Mouse (Mus musculus) heart, adult 9 months (tissue): ENCODE results near the gene Oit1.

Experiments
- DNase-seq, 2 experiments: peaks; one replicate each; pipeline ENCODE4 v3.0.0; 2022; ENCODE audit warnings: low spot score in 2 of 2

Oit1 gene

GRCm38 (mm10) chr14:8378685-8379313 lies at the start of gene Oit1:
TSS of gene Oit1 (minus strand) at chr14:8378754.
- no peak for DNase-seq

- DNase-seq, result no peak
Observed at GRCm38 (mm10) chr14:8422833-8423232, 44.3 kb upstream of the Oit1 start.

GRCm38 (mm10) chr14:8421199-8421787 lies 42.7 kb upstream of the Oit1 start:
- DNase-seq, result no peak

- DNase-seq, result no peak
Observed at GRCm38 (mm10) chr14:8418610-8419009, 40.1 kb upstream of the Oit1 start.

DNA sequence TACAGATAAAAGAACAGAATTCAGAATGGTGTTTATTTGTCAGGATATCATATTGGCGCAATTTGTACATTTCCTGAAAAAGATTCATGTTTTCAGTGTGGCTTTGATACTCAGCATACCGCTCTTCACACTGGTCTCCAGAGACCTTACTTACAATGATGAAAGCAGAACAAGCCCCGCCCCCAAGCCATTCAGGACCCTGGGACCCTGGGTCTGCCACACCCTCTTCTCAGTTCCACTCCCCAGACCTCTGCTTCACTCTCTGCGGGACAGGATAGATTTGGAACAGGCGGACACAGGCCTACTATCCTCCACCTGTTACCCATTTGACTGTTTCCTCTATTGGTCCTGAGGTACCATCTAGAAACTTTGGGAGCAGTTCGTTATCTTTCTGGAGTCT lies 27.4 kb upstream of the Oit1 start:
- no peak for DNase-seq

DNA sequence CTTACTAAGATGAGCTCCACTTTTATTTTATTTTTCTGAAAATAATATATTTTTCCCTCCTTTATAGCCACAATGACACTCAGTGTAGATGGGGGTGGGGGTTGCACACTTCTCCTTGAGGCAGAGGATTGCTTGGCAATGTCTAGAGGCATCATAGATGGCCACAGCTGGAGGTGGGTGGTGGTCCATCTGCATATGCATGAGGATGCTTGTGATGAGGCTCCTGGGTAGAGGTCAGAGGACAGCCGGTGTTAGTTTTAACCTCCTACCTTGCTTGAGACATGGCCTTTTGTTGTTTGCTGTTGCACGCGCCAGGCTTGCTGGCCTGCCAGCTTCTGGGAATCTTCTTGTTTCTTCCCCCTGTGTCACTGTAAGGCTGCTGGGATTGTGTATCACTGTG lies 24.8 kb upstream of the Oit1 start:
- no peak for DNase-seq

DNA sequence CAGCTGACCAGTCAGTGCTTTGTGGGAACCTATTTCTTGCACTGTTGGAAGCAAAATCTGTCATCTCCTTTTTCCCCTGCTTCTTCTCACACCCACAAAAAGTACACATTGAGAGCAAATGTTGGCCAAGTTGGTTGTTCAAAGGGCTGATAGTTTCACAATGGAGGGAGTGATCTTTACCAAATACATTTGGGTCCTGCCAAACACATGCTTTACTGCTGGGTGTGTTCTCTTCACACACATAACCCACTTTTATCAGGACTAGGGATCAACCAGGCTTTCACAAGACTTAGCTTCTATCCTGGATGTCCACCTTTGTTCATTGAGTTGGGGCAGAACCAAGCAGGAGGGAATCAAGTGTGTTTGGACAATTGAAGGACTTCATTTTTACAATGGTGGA lies 20.0 kb upstream of the Oit1 start:
- no peak for DNase-seq

- no peak for DNase-seq
Observed at GRCm38 (mm10) chr14:8395690-8396287, 17.2 kb upstream of the Oit1 start.

GRCm38 (mm10) chr14:8392181-8392825 lies 13.7 kb upstream of the Oit1 start:
- DNase-seq, result no peak

GRCm38 (mm10) chr14:8369394-8369793 lies 9.2 kb downstream of the Oit1 start:
- DNase-seq, result no peak

DNA sequence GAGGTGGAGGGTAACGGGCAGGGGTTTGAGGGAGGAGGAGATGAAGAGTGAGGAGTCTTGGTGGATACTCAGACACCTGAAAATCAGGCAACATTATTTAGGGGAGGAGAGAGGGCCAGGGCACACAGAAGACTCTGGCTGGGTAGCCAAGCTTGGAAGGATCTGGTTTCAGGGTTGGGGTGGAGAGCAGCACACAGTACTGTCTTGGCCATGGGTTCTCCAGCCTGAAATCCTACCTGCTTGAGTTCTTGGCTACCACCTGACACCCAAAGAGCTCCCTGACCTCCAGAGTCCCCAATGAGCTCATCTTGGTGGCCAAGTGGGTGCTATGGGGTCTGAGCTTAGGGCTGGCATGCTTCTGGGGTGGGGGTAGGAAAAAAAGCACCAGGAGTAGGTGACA lies 9.7 kb downstream of the Oit1 start:
- DNase-seq, result no peak

- DNase-seq, result no peak
Observed at GRCm38 (mm10) chr14:8367727-8368520, 10.6 kb downstream of the Oit1 start.

DNA sequence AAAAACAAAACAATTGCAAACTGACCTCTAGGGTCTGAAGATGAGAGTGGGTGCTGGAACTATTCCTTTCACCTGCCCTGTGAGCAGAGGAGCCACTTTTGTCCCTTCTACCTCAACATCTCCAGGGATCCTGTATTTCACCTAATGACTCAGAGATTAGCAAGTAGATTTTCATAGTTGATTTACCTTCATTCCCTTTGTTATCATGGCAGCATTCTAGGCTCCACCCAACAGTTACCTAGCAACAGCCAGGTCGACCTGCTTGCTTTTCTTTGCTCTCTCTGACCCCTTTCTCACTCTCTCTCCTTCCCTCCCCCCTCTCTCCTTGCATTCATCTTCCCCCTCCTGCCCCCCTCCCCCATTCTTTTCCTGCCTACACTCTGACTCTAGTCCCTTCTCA lies 11.4 kb downstream of the Oit1 start:
- DNase-seq, result no peak

DNA sequence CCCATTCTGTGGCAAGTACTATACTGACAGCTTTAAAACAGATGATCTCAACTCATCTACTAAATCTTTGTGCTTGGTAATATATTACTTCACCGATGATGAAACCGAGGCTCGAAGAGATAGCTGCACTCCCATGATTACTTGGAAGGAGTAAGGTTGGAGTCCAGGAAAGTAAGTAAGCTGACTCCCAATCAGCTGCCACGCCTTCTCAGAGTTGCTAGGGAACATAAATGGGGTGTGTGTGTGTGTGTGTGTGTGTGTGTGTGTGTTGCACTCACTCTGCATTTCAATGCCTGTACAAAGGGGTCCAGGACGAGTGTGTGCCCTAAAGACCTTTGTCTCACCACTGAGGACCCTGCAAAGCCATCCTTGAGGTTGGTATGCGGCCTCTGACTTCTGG lies 12.7 kb downstream of the Oit1 start:
- no peak for DNase-seq

GRCm38 (mm10) chr14:8356836-8357235 lies 21.7 kb downstream of the Oit1 start:
- no peak for DNase-seq

DNA sequence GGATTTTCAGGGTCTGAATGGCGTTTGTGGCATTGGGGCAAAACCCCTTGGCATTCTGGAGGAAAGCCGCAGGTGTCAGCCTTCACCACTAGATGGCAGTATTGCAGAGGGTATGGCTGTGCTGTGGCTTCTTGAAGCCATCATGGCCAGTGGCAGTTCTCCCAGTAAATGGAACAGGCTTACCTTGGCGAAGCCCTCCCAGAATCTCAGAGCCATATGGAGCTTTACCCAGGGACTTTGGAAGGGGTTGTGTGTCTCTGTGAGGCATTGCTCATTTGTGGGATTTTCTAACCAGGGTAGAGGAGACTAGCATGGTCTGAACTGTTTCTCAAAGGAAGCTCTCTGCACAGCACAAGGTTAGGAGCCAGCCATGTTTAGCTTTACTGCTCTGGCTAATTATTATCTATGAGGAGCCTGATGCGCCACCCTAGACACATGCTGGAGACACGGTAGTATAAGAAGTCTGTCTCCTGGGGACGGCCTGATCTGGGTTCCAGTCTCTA lies 22.5 kb downstream of the Oit1 start:
- DNase-seq, result peak in 1 of 2 experiments; percentile 39

DNA sequence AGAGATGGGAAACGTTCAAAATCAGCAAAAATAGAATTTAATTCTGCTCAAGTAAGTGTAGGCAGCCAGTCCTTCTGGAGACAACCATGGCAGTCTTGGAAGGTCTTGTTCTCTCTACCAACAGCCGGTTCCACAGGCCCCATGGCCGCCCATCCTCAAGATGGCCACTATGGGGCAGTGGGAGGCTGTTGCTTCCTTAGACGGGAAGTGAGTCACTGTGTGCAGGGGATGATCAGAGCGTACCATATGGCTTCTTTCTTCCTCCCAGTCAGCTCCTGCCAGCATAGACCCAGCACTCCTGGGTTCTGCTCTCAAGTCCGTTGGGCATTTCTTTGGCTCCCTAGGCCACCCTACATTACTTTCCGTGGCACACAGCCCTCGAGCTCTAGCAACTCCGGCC lies 29.6 kb downstream of the Oit1 start:
- no peak for DNase-seq

DNA sequence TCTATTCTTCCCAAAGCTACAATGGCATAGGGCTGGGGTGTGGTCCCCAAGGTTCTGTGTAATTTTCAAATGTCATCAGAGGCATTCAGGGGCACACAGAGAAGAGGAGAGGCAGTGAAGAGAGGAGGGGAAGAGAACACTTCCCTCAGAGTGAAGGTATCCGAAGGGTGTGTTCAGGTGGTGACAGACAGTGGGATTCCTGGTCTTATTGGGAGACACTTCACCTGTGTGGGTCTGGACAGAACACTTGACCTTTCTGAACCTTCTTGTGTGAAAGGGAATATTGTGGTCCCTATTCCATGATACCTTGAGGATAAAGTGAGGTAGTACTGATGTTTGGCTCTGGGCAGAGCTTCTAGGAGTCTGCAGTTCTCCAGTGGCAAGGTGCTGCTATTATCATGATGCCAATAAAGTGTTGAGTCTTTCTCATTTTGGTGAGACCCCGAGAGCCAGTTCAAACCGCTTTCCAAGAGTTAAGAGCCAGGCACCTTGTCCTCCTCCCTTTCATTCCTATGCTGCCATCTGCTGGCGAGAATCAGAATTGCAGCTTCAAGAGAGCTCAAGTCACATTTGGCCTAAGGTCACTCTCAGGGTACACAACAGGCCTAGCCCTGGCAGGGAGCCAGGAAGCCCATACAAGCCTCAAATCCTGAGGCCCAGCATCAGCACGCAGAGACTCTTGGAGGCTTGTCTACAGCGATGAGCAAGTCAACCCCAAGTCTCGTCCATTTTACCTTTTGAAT lies 32.1 kb downstream of the Oit1 start:
- peak; percentile 55 to 82 for DNase-seq

GRCm38 (mm10) chr14:8345566-8345965 lies 33.0 kb downstream of the Oit1 start:
- DNase-seq, result no peak

DNA sequence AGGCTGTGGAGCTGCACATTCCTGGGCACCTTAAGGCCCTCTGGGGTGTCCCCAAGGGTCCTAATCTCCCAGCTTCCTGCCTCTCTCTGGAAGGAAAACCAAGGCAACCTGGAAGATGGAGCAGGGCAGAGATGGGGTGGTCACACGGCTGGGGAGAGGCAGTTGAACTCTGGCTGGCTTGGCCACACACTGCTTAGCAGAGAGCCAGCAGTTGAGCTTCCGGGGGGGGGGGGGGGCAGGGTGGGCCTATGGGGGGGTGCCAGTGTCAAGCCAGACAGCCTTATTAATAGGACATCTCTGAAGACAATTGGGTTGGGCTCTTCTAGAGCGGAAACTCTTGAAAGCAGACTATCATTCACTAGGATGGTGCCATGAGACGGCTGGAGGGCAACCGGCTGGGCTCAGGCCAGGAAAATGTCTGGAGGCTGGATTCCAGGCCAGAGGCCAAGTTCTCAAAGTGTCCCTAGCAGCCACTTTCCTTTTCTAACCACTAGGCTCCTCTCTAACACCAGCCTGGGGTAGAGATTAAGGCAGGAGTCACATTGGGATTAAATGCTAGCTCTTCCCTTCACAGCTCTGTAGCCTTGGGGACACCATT lies 35.9 kb downstream of the Oit1 start:
- DNase-seq, result peak; percentile 34 to 67

GRCm38 (mm10) chr14:8340226-8340625 lies 38.3 kb downstream of the Oit1 start:
- DNase-seq, result no peak
